Mouse (Mus musculus) liver, adult (tissue): ENCODE data around the gene Ajm1.
A peak's percentile ranks its signal among the peaks of the same experiment; 100 is the strongest.

Experiments
- GATA4 ChIP-seq: IDR thresholded peaks from 2 replicates; pipeline ENCODE4 v1.6.1; 2014; ENCODE audit warnings: mild to moderate bottlenecking, low read length; ENCODE audit not compliant: insufficient replicate concordance

Ajm1 gene

GRCm38 (mm10) chr2:25581294-25581864 is at the start of gene Ajm1:
TSS of gene Ajm1 (minus strand) at chr2:25581757.
- TF ChIP-seq GATA4, result no peak

- peak; percentile 80; the same call in 1 of the 2 replicates for TF ChIP-seq GATA4
These were observed 47.2 kb upstream of the Ajm1 start for GRCm38 (mm10) chr2:25628738-25629137.

- TF ChIP-seq GATA4, result no peak
These were observed 46.3 kb upstream of the Ajm1 start, which contains the start of gene Fcna for GRCm38 (mm10) chr2:25627811-25628210. TSS of gene Fcna (minus strand) at chr2:25628030.

- no peak for TF ChIP-seq GATA4
These were observed 44.4 kb upstream of the Ajm1 start for GRCm38 (mm10) chr2:25625986-25626385.

- TF ChIP-seq GATA4, result no peak
These were observed 40.0 kb upstream of the Ajm1 start, which contains the start of gene Tmem141 for GRCm38 (mm10) chr2:25621229-25622200. TSS of gene Tmem141 (minus strand) at chr2:25622005.

- no peak for TF ChIP-seq GATA4
These were observed 39.3 kb upstream of the Ajm1 start for GRCm38 (mm10) chr2:25620852-25621228.

GRCm38 (mm10) chr2:25620386-25620785 is 38.8 kb upstream of the Ajm1 start:
- TF ChIP-seq GATA4, result no peak

- TF ChIP-seq GATA4, result no peak
These were observed 36.0 kb upstream of the Ajm1 start, which contains the start of gene Ccdc183 for GRCm38 (mm10) chr2:25617578-25617977. TSS of gene Ccdc183 (minus strand) at chr2:25617678.

GRCm38 (mm10) chr2:25616398-25616797 is 34.8 kb upstream of the Ajm1 start:
- no peak for TF ChIP-seq GATA4

GRCm38 (mm10) chr2:25608671-25609070 is 27.1 kb upstream of the Ajm1 start:
- no peak for TF ChIP-seq GATA4

GRCm38 (mm10) chr2:25607761-25608622 is 26.4 kb upstream of the Ajm1 start, which contains the start of gene Rabl6:
TSS of gene Rabl6 (minus strand) at chr2:25608521.
- no peak; the same call in 1 of the 2 replicates for TF ChIP-seq GATA4

GRCm38 (mm10) chr2:25602526-25602925 is 21.0 kb upstream of the Ajm1 start:
- no peak for TF ChIP-seq GATA4

- no peak for TF ChIP-seq GATA4
These were observed 18.5 kb upstream of the Ajm1 start for GRCm38 (mm10) chr2:25600037-25600436.

GRCm38 (mm10) chr2:25598749-25599148 is 17.2 kb upstream of the Ajm1 start:
- no peak for TF ChIP-seq GATA4
